Mouse (Mus musculus) liver, embryonic 15.5 days (tissue): ENCODE results near the gene Ankrd33b. TPM values are rescaled to one million over a fixed set of nuclear protein-coding genes. Genes with fewer than 3 reads are reported as not detected.

ENCODE experiments used
- ATAC-seq: fragments of 200-750 bp; cut with Nextera tagmentation; 2 replicates; pipeline ENCODE4 v1.8.0; 2017; ENCODE audit warnings: moderate number of reproducible peaks, mild to moderate bottlenecking, moderate library complexity; ENCODE audit not compliant: insufficient read depth
- H3K27ac ChIP-seq: fragments of 300-500 bp; sonication (generic); replicated peaks from 2 replicates; pipeline ENCODE4 v1.5.1; 2015; ENCODE audit warnings: mild to moderate bottlenecking, inconsistent platforms
- H3K27me3 ChIP-seq: fragments of 300-500 bp; sonication (generic); 2 replicates; pipeline ENCODE4 v1.6.1; 2015; ENCODE audit warnings: mild to moderate bottlenecking, inconsistent platforms
- H3K36me3 ChIP-seq: fragments of 300-500 bp; sonication (generic); replicated peaks from 2 replicates; pipeline ENCODE4 v1.6.1; 2015; ENCODE audit warnings: moderate library complexity, mild to moderate bottlenecking, inconsistent platforms
- H3K4me1 ChIP-seq: fragments of 300-500 bp; sonication (generic); replicated peaks from 2 replicates; pipeline ENCODE4 v1.6.1; 2015; ENCODE audit warnings: inconsistent platforms
- H3K4me2 ChIP-seq: fragments of 300-500 bp; sonication (generic); 2 replicates; pipeline ENCODE4 v1.6.1; 2015; ENCODE audit warnings: moderate library complexity, mild to moderate bottlenecking, inconsistent platforms
- H3K4me3 ChIP-seq: fragments of 300-500 bp; sonication (generic); replicated peaks from 2 replicates; pipeline ENCODE4 v1.5.1; 2015; ENCODE audit warnings: mild to moderate bottlenecking, inconsistent platforms
- H3K9ac ChIP-seq: fragments of 300-500 bp; sonication (generic); 2 replicates; pipeline ENCODE4 v1.6.1; 2015; ENCODE audit warnings: moderate library complexity, mild to moderate bottlenecking, inconsistent platforms
- H3K9me3 ChIP-seq: fragments of 300-500 bp; sonication (generic); replicated peaks from 2 replicates; pipeline ENCODE4 v1.6.1; 2016; ENCODE audit warnings: inconsistent platforms
- WGBS: fragments of 180-500 bp; shearing (Covaris S2); methylation state at CpG from one replicate; pipeline ENCODE4 v1.1.7; 2015; ENCODE audit warnings: mixed read lengths; ENCODE audit not compliant: insufficient replicate concordance; 5-methylcytosine and 5-hydroxymethylcytosine counted together
- polyA plus RNA-seq: library from polyadenylated mRNA; unstranded; fragments of >200 nt; fragmentation: Nextera tagmentation; extraction: Ambion mirVana; gene quantifications from 2 replicates; pipeline ENCODE4 v1.2.1, GENCODE M21; 2015

The Ankrd33b gene
- polyA plus RNA-seq, 1 experiment from 2014 or later: 0.62 TPM

GRCm38 (mm10) chr15:31319046-31319445 lies 48.5 kb downstream of the Ankrd33b start:
- Histone ChIP-seq H3K27ac (no peak overlapping the region), H3K4me1 (no peaks in the 10 kb centered on the region), H3K9me3 (no peaks in the 10 kb centered on the region), H3K4me2 (no peak overlapping the region), H3K9ac (no peak overlapping the region), H3K4me3 (no peak overlapping the region), H3K27me3 (no peaks in the 10 kb centered on the region), H3K36me3 (no peaks in the 10 kb centered on the region)
- 58% methylated on average over 4 of the region's 4 CpGs for WGBS
- no peak for ATAC-seq

- H3K9me3 ChIP-seq: no peaks in the 10 kb centered on the region
- WGBS: 40% methylated on average over 6 of the region's 6 CpGs
- H3K4me1 ChIP-seq: no peaks in the 10 kb centered on the region
- H3K4me2 ChIP-seq: no peak overlapping the region
- H3K4me3 ChIP-seq: no peak overlapping the region
- no peaks in the 10 kb centered on the region for H3K27me3 ChIP-seq
- H3K27ac ChIP-seq: no peak overlapping the region
- no peak for ATAC-seq
- H3K36me3 ChIP-seq: no peaks in the 10 kb centered on the region
- no peak overlapping the region for H3K9ac ChIP-seq
These were observed 49.2 kb downstream of the Ankrd33b start for GRCm38 (mm10) chr15:31318158-31318955.

GRCm38 (mm10) chr15:31317056-31317805 lies 50.3 kb downstream of the Ankrd33b start:
- Histone ChIP-seq H3K4me2 (no peak overlapping the region), H3K9me3 (no peaks in the 10 kb centered on the region), H3K9ac (no peak overlapping the region), H3K27ac (no peak overlapping the region), H3K36me3 (no peaks in the 10 kb centered on the region), H3K27me3 (no peaks in the 10 kb centered on the region), H3K4me3 (no peak overlapping the region), H3K4me1 (no peaks in the 10 kb centered on the region)
- WGBS: 59% methylated on average over 3 of the region's 3 CpGs
- ATAC-seq: no peak

GRCm38 (mm10) chr15:31315630-31316231 lies 51.8 kb downstream of the Ankrd33b start:
- no peaks in the 10 kb centered on the region for H3K4me1 ChIP-seq
- no peak overlapping the region for H3K9ac ChIP-seq
- no peak overlapping the region for H3K4me2 ChIP-seq
- no peak for ATAC-seq
- no peak overlapping the region for H3K27ac ChIP-seq
- H3K27me3 ChIP-seq: no peaks in the 10 kb centered on the region
- no peak overlapping the region for H3K4me3 ChIP-seq
- no peaks in the 10 kb centered on the region for H3K36me3 ChIP-seq
- H3K9me3 ChIP-seq: no peaks in the 10 kb centered on the region
- WGBS: 9% methylated on average over 5 of the region's 5 CpGs

GRCm38 (mm10) chr15:31312001-31312400 lies 55.5 kb downstream of the Ankrd33b start:
- no peaks in the 10 kb centered on the region for H3K36me3 ChIP-seq
- WGBS: 53% methylated on average over 2 of the region's 2 CpGs
- no peak overlapping the region for H3K27ac ChIP-seq
- no peak overlapping the region for H3K4me3 ChIP-seq
- no peaks in the 10 kb centered on the region for H3K4me1 ChIP-seq
- no peak for ATAC-seq
- no peaks in the 10 kb centered on the region for H3K27me3 ChIP-seq
- no peak overlapping the region for H3K9ac ChIP-seq
- no peaks in the 10 kb centered on the region for H3K9me3 ChIP-seq
- H3K4me2 ChIP-seq: no peak overlapping the region

DNA sequence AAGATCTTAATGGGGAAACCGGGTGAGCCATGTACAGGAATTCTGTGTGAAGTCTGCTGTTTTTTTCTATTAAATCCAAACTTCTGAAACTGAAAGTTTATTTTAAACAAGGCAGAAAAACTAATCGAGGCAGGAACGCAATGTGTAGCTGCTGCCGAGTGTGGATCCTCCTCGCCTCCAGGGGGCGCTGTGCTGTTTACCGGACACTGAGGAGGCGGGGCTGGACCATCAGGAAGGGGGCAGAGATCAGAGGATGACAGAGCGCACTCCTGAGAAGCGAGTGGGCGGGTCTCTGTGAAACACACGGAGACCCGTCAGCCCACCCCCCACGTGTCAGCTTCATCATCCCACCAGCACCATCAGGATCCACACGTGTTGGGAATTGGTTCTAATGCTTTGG lies 58.0 kb downstream of the Ankrd33b start:
- H3K4me1 ChIP-seq: no peaks in the 10 kb centered on the region
- no peaks in the 10 kb centered on the region for H3K36me3 ChIP-seq
- H3K27me3 ChIP-seq: no peaks in the 10 kb centered on the region
- no peak for ATAC-seq
- no peak overlapping the region for H3K9ac ChIP-seq
- no peak overlapping the region for H3K4me3 ChIP-seq
- H3K9me3 ChIP-seq: no peaks in the 10 kb centered on the region
- 60% methylated on average over 15 of the region's 15 CpGs for WGBS
- H3K27ac ChIP-seq: no peak overlapping the region
- no peak overlapping the region for H3K4me2 ChIP-seq

- no peaks in the 10 kb centered on the region for H3K9me3 ChIP-seq
- no peak overlapping the region for H3K9ac ChIP-seq
- WGBS: 83% methylated on average over 4 of the region's 4 CpGs
- H3K36me3 ChIP-seq: no peaks in the 10 kb centered on the region
- no peak overlapping the region for H3K27ac ChIP-seq
- H3K4me3 ChIP-seq: no peak overlapping the region
- H3K27me3 ChIP-seq: no peaks in the 10 kb centered on the region
- no peaks in the 10 kb centered on the region for H3K4me1 ChIP-seq
- no peak for ATAC-seq
- no peak overlapping the region for H3K4me2 ChIP-seq
These were observed 60.8 kb downstream of the Ankrd33b start for GRCm38 (mm10) chr15:31306726-31307125.

DNA sequence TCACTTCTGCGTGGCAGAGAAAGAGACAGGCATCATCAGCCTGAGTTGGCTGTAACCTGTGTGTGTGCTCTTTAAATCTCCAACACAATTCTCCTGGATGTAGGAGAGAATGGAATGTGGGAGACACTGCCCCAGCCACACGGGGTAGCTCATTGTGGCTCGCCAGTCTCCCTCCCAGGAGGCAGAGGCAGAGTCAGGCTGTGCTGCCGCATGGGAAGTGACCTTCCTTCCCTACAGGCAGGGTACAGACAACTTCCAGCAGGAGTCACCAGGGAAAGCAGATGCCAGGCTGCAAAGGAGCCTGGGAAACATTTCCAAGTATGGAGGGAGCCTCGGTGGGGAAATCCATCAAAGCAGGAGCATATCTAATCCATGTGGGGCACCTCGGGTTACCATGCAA lies 62.3 kb downstream of the Ankrd33b start:
- no peak overlapping the region for H3K27ac ChIP-seq
- ATAC-seq: no peak
- no peaks in the 10 kb centered on the region for H3K9me3 ChIP-seq
- no peaks in the 10 kb centered on the region for H3K36me3 ChIP-seq
- H3K4me1 ChIP-seq: no peaks in the 10 kb centered on the region
- H3K4me2 ChIP-seq: no peak overlapping the region
- H3K27me3 ChIP-seq: no peaks in the 10 kb centered on the region
- H3K4me3 ChIP-seq: no peak overlapping the region
- no peak overlapping the region for H3K9ac ChIP-seq
- 47% methylated on average over 6 of the region's 6 CpGs for WGBS

DNA sequence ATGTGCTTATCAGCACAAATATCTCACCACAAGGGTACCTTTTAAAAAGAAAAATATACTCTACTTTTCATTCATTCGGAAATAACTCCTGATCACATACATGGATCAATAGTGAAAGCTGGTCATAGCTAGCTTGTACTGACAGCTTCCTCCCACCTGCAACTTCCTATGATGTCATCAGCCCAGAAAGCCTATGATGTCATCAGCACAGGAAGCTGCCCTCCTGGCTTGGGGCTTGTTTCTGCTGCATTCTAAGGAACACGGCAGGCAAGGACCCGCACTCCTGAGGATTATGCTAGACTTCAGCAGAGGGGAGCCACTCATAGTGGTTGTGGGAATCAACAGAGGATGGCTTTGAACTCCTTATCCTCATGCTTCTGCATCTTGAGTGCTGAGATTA lies 63.2 kb downstream of the Ankrd33b start:
- Histone ChIP-seq H3K27me3 (no peaks in the 10 kb centered on the region), H3K4me1 (no peaks in the 10 kb centered on the region), H3K9me3 (no peaks in the 10 kb centered on the region), H3K4me3 (no peak overlapping the region), H3K27ac (no peak overlapping the region), H3K4me2 (no peak overlapping the region), H3K36me3 (no peaks in the 10 kb centered on the region), H3K9ac (no peak overlapping the region)
- ATAC-seq: no peak
- WGBS: 50% methylated on average over 3 of the region's 3 CpGs

- H3K9ac ChIP-seq: no peak overlapping the region
- WGBS: 65% methylated on average over 12 of the region's 12 CpGs
- ATAC-seq: no peak
- no peaks in the 10 kb centered on the region for H3K4me1 ChIP-seq
- no peak overlapping the region for H3K4me3 ChIP-seq
- no peak overlapping the region for H3K27ac ChIP-seq
- H3K27me3 ChIP-seq: peaks cover 10% of the 10 kb centered on the region
- no peak overlapping the region for H3K4me2 ChIP-seq
- H3K36me3 ChIP-seq: no peaks in the 10 kb centered on the region
- no peaks in the 10 kb centered on the region for H3K9me3 ChIP-seq
These were observed 65.1 kb downstream of the Ankrd33b start for GRCm38 (mm10) chr15:31302293-31302990.
